Mouse (Mus musculus): ENCODE measurements around the gene 6030445D17Rik. TPM values are rescaled to one million over a fixed set of nuclear protein-coding genes. Genes with fewer than 3 reads are reported as not detected.

The 6030445D17Rik gene
- not detected for polyA plus RNA-seq (2017; shearing (Covaris generic))

GRCm38 (mm10) chr4:136462086-136462838, at the start of gene 6030445D17Rik:
Gene 6030445D17Rik, plus strand, starts transcription at chr4:136462250.

GRCm38 (mm10) chr4:136423224-136423623, 38.8 kb upstream of the 6030445D17Rik start, which contains the start of gene Htr1d:
Gene Htr1d, plus strand, starts transcription at chr4:136423524.

GRCm38 (mm10) chr4:136469371-136469903, 7.4 kb downstream of the 6030445D17Rik start, which contains the start of gene Luzp1:
Gene Luzp1, plus strand, starts transcription at chr4:136469761.

Other genes with a start within 250 kb of the 6030445D17Rik start
- not detected for gene Tcea3, start 214.5 kb upstream of the 6030445D17Rik start, polyA plus RNA-seq (2017; shearing (Covaris generic))
- gene Zfp46, start 177.6 kb upstream of the 6030445D17Rik start, polyA plus RNA-seq (2017; shearing (Covaris generic)), result 5.9 TPM
- gene Hnrnpr, start 151.3 kb upstream of the 6030445D17Rik start, polyA plus RNA-seq (2017; shearing (Covaris generic)), result 118 TPM
- not detected for gene Htr1d, start 38.7 kb upstream of the 6030445D17Rik start, polyA plus RNA-seq (2017; shearing (Covaris generic))
- gene Luzp1, start 7.5 kb downstream of the 6030445D17Rik start, polyA plus RNA-seq (2017; shearing (Covaris generic)), result 4.6 TPM
- gene Kdm1a, start 140.5 kb downstream of the 6030445D17Rik start, polyA plus RNA-seq (2017; shearing (Covaris generic)), result 91.4 TPM
- gene Tex46, start 148.2 kb downstream of the 6030445D17Rik start, polyA plus RNA-seq (2017; shearing (Covaris generic)), result not detected
- gene Lactbl1, start 160.4 kb downstream of the 6030445D17Rik start, polyA plus RNA-seq (2017; shearing (Covaris generic)), result not detected